Mouse (Mus musculus): Measurements from ENCODE around the gene Galr3. TPM values are rescaled to one million over a fixed set of nuclear protein-coding genes. Genes with fewer than 3 reads are reported as not detected.
"Not testable (repeated sequence)": the region's sequence is repeated elsewhere in the genome, so short reads cannot be mapped to it uniquely, and the experiment has no call there.

The Galr3 gene
- polyA plus RNA-seq, 1 experiment from 2014 or later = not detected

DNA sequence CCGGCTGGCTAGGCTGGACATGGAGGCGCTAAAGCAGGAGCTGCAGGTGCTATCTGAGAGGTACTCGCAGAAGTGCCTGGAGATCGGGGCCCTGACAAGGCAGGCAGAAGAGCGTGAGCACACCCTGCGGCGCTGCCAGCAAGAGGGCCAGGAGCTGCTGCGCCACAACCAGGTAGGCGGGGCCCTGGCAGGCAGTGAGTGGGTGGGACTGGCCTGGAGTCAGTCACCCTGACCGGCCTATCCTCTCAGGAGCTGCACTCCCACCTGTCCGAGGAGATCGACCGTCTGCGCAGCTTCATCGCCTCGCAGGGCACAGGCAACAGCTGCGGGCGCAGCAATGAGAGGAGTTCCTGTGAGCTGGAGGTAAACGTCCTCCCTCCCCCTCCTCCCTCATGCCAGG is 39.6 kb upstream of the Galr3 start:
- no peak overlapping the region for H3K4me2 ChIP-seq (replicated peaks; ENCODE audit: low read depth, low read length)
- ATAC-seq (ENCODE audit: low FRiP score) (no peak), DNase-seq (ENCODE audit: low spot score) (no peak)
- no peak overlapping the region for H3K4me3 ChIP-seq (ENCODE audit: low read depth, low read length)
- H3K27ac ChIP-seq (ENCODE audit: low read depth, low read length) = no peak overlapping the region
- H3K36me3 ChIP-seq (ENCODE audit: control insufficient read depth, insufficient read depth, low read length) = 0 out of 2 replicates have a peak, but pooled peaks cover 7% of the 10 kb centered on the region
- H3K9ac ChIP-seq (ENCODE audit: low read depth, low read length) = no peak overlapping the region
- H3K27me3 ChIP-seq (ENCODE audit: control insufficient read depth, insufficient read depth, low read length) = no peaks in the 10 kb centered on the region
- no peaks in the 10 kb centered on the region for H3K9me3 ChIP-seq (ENCODE audit: control insufficient read depth, low read length)
- 52% methylated on average over 19 of the region's 19 CpGs for WGBS
- H3K4me1 ChIP-seq (replicated peaks; ENCODE audit: control insufficient read depth, insufficient read depth, low read length) = no peaks in the 10 kb centered on the region

- no peak overlapping the region for H3K4me3 ChIP-seq (ENCODE audit: low read depth, low read length)
- no peaks in the 10 kb centered on the region for H3K27me3 ChIP-seq (ENCODE audit: control insufficient read depth, insufficient read depth, low read length)
- DNase-seq (ENCODE audit: low spot score) (no peak), ATAC-seq (ENCODE audit: low FRiP score) (no peak)
- no peak overlapping the region for H3K4me2 ChIP-seq (replicated peaks; ENCODE audit: low read depth, low read length)
- 88% methylated on average over 3 of the region's 3 CpGs for WGBS
- H3K27ac ChIP-seq (ENCODE audit: low read depth, low read length) = no peak overlapping the region
- no peaks in the 10 kb centered on the region for H3K4me1 ChIP-seq (replicated peaks; ENCODE audit: control insufficient read depth, insufficient read depth, low read length)
- H3K9ac ChIP-seq (ENCODE audit: low read depth, low read length) = no peak overlapping the region
- 0 out of 2 replicates have a peak, but pooled peaks cover 7% of the 10 kb centered on the region for H3K36me3 ChIP-seq (ENCODE audit: control insufficient read depth, insufficient read depth, low read length)
- H3K9me3 ChIP-seq (ENCODE audit: control insufficient read depth, low read length) = no peaks in the 10 kb centered on the region
These were observed 38.6 kb upstream of the Galr3 start for GRCm38 (mm10) chr15:79003079-79003478.

DNA sequence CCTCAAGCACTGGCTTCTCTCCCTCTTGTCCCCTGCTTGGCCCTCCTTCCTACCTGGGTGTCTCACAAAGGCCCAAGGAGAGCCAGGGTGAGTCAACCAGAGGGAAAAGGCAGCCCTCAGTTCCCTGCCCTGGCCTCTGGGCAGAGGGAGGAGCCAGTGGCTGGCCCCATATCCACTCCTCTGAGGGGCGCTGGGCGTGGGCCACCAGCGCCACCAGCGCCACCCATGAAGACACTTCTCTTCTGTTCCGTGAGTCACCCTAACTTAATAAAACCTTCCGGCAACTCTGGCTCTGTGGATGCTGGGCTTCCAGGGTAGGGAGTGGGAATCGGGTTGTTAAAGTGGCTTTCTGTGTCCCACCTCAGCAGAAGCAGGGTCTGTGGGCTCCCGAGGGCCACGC is 36.1 kb upstream of the Galr3 start:
- 83% methylated on average over 9 of the region's 9 CpGs for WGBS
- DNase-seq (ENCODE audit: low spot score) = no peak

GRCm38 (mm10) chr15:79006638-79007037 is 35.0 kb upstream of the Galr3 start:
- no peak overlapping the region for H3K4me3 ChIP-seq (ENCODE audit: low read depth, low read length)
- peaks cover 6% of the 10 kb centered on the region; the same call in 1 of the 2 replicates for H3K4me1 ChIP-seq (replicated peaks; ENCODE audit: control insufficient read depth, insufficient read depth, low read length)
- H3K9me3 ChIP-seq (ENCODE audit: control insufficient read depth, low read length) = no peaks in the 10 kb centered on the region
- DNase-seq (ENCODE audit: low spot score) = peak; percentile 25
- no peak overlapping the region for H3K27ac ChIP-seq (ENCODE audit: low read depth, low read length)
- H3K36me3 ChIP-seq (ENCODE audit: control insufficient read depth, insufficient read depth, low read length) = 0 out of 2 replicates have a peak, but pooled peaks cover 5% of the 10 kb centered on the region
- WGBS = 71% methylated on average over 3 of the region's 3 CpGs
- no peaks in the 10 kb centered on the region for H3K27me3 ChIP-seq (ENCODE audit: control insufficient read depth, insufficient read depth, low read length)
- H3K4me2 ChIP-seq (replicated peaks; ENCODE audit: low read depth, low read length) = no peak overlapping the region
- no peak for ATAC-seq (ENCODE audit: low FRiP score)
- H3K9ac ChIP-seq (ENCODE audit: low read depth, low read length) = no peak overlapping the region

More for the DNA sequence above, 36.1 kb upstream of the Galr3 start:
- H3K4me3 ChIP-seq (ENCODE audit: low read depth, low read length) = no peak overlapping the region
- H3K27me3 ChIP-seq (ENCODE audit: control insufficient read depth, insufficient read depth, low read length) = no peaks in the 10 kb centered on the region
- H3K27ac ChIP-seq (ENCODE audit: low read depth, low read length) = no peak overlapping the region
- 0 out of 2 replicates have a peak, but pooled peaks cover 3% of the 10 kb centered on the region for H3K4me1 ChIP-seq (replicated peaks; ENCODE audit: control insufficient read depth, insufficient read depth, low read length)
- H3K4me2 ChIP-seq (replicated peaks; ENCODE audit: low read depth, low read length) = no peak overlapping the region
- ATAC-seq (ENCODE audit: low FRiP score) = no peak
- no peaks in the 10 kb centered on the region for H3K9me3 ChIP-seq (ENCODE audit: control insufficient read depth, low read length)
- H3K9ac ChIP-seq (ENCODE audit: low read depth, low read length) = no peak overlapping the region
- 0 out of 2 replicates have a peak, but pooled peaks cover 5% of the 10 kb centered on the region for H3K36me3 ChIP-seq (ENCODE audit: control insufficient read depth, insufficient read depth, low read length)

DNA sequence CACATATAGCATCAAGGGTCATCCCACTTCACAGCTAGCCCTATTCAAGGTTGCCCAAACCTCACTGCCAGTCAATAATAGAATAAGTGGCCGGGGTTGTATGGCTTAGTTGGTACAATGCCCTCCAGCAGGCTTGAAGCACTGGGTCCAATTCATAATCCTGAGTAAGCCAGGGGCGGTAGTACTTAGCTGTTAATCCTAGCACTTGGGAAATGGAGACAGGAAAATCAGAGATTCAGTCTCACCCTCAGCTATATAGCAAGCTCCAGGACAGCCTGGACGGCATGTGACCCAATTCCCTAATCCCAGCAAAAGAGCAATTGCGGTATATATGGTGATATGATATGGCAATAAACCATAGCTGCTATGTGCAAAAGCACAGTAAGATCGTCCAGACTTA is 34.6 kb upstream of the Galr3 start:
- no peak for DNase-seq (ENCODE audit: low spot score)
- Histone ChIP-seq H3K9me3 (ENCODE audit: control insufficient read depth, low read length) (no peaks in the 10 kb centered on the region), H3K27ac (ENCODE audit: low read depth, low read length) (no peak overlapping the region), H3K4me2 (replicated peaks; ENCODE audit: low read depth, low read length) (no peak overlapping the region), H3K27me3 (ENCODE audit: control insufficient read depth, insufficient read depth, low read length) (no peaks in the 10 kb centered on the region), H3K4me1 (replicated peaks; ENCODE audit: control insufficient read depth, insufficient read depth, low read length) (peaks cover 9% of the 10 kb centered on the region; the same call in 1 of the 2 replicates), H3K4me3 (ENCODE audit: low read depth, low read length) (no peak overlapping the region), H3K9ac (ENCODE audit: low read depth, low read length) (no peak overlapping the region), H3K36me3 (ENCODE audit: control insufficient read depth, insufficient read depth, low read length) (0 out of 2 replicates have a peak, but pooled peaks cover 5% of the 10 kb centered on the region)
- whole genome bisulfite sequencing = 94% methylated on average over 5 of the region's 5 CpGs
- ATAC-seq (ENCODE audit: low FRiP score) = no peak

DNA sequence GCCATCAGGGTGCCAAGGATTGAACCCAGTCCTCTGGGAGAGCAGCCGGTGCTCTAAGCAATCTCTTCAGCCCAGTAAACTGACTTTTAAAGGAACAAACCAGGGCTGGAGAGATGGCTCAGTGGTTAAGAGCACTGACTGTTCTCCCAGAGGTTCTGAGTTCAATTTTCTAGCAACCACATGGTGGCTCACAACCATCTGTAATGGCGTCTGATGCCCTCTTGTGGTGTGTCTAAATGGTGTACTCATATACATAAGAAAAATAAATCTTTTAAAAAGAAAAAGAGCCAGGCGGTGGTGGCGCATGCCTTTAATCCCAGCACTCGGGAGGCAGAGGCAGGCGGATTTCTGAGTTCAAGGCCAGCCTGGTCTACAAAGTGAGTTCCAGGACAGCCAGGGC is 33.8 kb upstream of the Galr3 start:
- not testable (repeated sequence) for H3K4me1 ChIP-seq (replicated peaks; ENCODE audit: control insufficient read depth, insufficient read depth, low read length); H3K4me3 ChIP-seq (ENCODE audit: low read depth, low read length); ATAC-seq (ENCODE audit: low FRiP score); H3K9ac ChIP-seq (ENCODE audit: low read depth, low read length); H3K4me2 ChIP-seq (replicated peaks; ENCODE audit: low read depth, low read length); DNase-seq (ENCODE audit: low spot score); H3K27ac ChIP-seq (ENCODE audit: low read depth, low read length); H3K36me3 ChIP-seq (ENCODE audit: control insufficient read depth, insufficient read depth, low read length); H3K9me3 ChIP-seq (ENCODE audit: control insufficient read depth, low read length); H3K27me3 ChIP-seq (ENCODE audit: control insufficient read depth, insufficient read depth, low read length)
- 93% methylated on average over 6 of the region's 6 CpGs for WGBS

- Histone ChIP-seq H3K27ac (ENCODE audit: low read depth, low read length) (0 out of 2 replicates have a peak overlapping the region, but pooled peaks have one; percentile 18), H3K9me3 (ENCODE audit: control insufficient read depth, low read length) (no peaks in the 10 kb centered on the region), H3K36me3 (ENCODE audit: control insufficient read depth, insufficient read depth, low read length) (0 out of 2 replicates have a peak, but pooled peaks cover 5% of the 10 kb centered on the region), H3K27me3 (ENCODE audit: control insufficient read depth, insufficient read depth, low read length) (no peaks in the 10 kb centered on the region), H3K4me1 (replicated peaks; ENCODE audit: control insufficient read depth, insufficient read depth, low read length) (peaks cover 10% of the 10 kb centered on the region), H3K9ac (ENCODE audit: low read depth, low read length) (no peak overlapping the region), H3K4me2 (replicated peaks; ENCODE audit: low read depth, low read length) (no peak overlapping the region), H3K4me3 (ENCODE audit: low read depth, low read length) (no peak overlapping the region)
- peak; percentile 25 for DNase-seq (ENCODE audit: low spot score)
- WGBS = 56% methylated on average over 5 of the region's 5 CpGs
- no peak for ATAC-seq (ENCODE audit: low FRiP score)
These were observed 32.0 kb upstream of the Galr3 start for GRCm38 (mm10) chr15:79009734-79010133.

DNA sequence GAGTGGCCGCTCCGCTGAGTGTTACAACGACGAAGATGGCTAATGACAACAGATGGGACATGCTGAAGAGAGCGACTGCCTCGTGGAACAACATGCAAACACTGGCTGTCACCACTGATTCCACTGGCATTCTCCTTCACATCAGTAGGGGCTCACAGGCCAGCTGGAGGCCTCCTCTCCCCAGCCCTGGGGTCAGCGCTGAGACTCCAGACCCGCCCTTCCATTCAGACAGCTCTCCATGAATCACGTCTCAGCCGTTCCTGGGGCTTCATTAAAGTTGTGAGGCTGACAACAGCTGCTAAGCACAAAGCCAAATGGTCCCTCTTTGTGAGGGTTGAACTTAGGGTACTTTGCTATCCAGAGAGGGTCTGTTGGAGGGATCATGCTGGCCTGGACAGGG is 30.1 kb upstream of the Galr3 start:
- no peak overlapping the region for H3K4me3 ChIP-seq (ENCODE audit: low read depth, low read length)
- no peaks in the 10 kb centered on the region for H3K9me3 ChIP-seq (ENCODE audit: control insufficient read depth, low read length)
- H3K4me2 ChIP-seq (replicated peaks; ENCODE audit: low read depth, low read length) = no peak overlapping the region
- no peak overlapping the region for H3K9ac ChIP-seq (ENCODE audit: low read depth, low read length)
- H3K27ac ChIP-seq (ENCODE audit: low read depth, low read length) = peak overlapping the region; percentile 71
- no peaks in the 10 kb centered on the region for H3K36me3 ChIP-seq (ENCODE audit: control insufficient read depth, insufficient read depth, low read length)
- DNase-seq (ENCODE audit: low spot score) = peak; percentile 43
- peaks cover 10% of the 10 kb centered on the region for H3K4me1 ChIP-seq (replicated peaks; ENCODE audit: control insufficient read depth, insufficient read depth, low read length)
- WGBS = 37% methylated on average over 10 of the region's 10 CpGs
- H3K27me3 ChIP-seq (ENCODE audit: control insufficient read depth, insufficient read depth, low read length) = no peaks in the 10 kb centered on the region
- ATAC-seq (ENCODE audit: low FRiP score) = peak; percentile 54

- no peaks in the 10 kb centered on the region for H3K9me3 ChIP-seq (ENCODE audit: control insufficient read depth, low read length)
- H3K4me2 ChIP-seq (replicated peaks; ENCODE audit: low read depth, low read length) = no peak overlapping the region
- peaks cover 10% of the 10 kb centered on the region for H3K4me1 ChIP-seq (replicated peaks; ENCODE audit: control insufficient read depth, insufficient read depth, low read length)
- WGBS = 69% methylated on average over 7 of the region's 7 CpGs
- no peak overlapping the region for H3K27ac ChIP-seq (ENCODE audit: low read depth, low read length)
- H3K27me3 ChIP-seq (ENCODE audit: control insufficient read depth, insufficient read depth, low read length) = no peaks in the 10 kb centered on the region
- DNase-seq (ENCODE audit: low spot score) (peak; percentile 30), ATAC-seq (ENCODE audit: low FRiP score) (no peak)
- no peaks in the 10 kb centered on the region for H3K36me3 ChIP-seq (ENCODE audit: control insufficient read depth, insufficient read depth, low read length)
- no peak overlapping the region for H3K4me3 ChIP-seq (ENCODE audit: low read depth, low read length)
- no peak overlapping the region for H3K9ac ChIP-seq (ENCODE audit: low read depth, low read length)
These were observed 28.3 kb upstream of the Galr3 start for GRCm38 (mm10) chr15:79013382-79013781.
